Mouse (Mus musculus): ENCODE results near the gene Prpf39.

The Prpf39 gene

GRCm38 (mm10) chr12:65036190-65036870 is at the start of gene Prpf39:
Gene Prpf39 (plus strand): TSS chr12:65036333.
- peak; percentile 88 for DNase-seq (ENCODE audit: low read depth, low spot score)

- no peak for DNase-seq (ENCODE audit: low read depth, low spot score)
These were observed 28.4 kb upstream of the Prpf39 start for GRCm38 (mm10) chr12:65007725-65008124.

- DNase-seq (ENCODE audit: low read depth, low spot score): no peak
These were observed 13.3 kb upstream of the Prpf39 start for GRCm38 (mm10) chr12:65022842-65023241.

GRCm38 (mm10) chr12:65035839-65036189 is 319 bp upstream of the Prpf39 start:
- DNase-seq (ENCODE audit: low read depth, low spot score): no peak

- DNase-seq (ENCODE audit: low read depth, low spot score): peak; percentile 19
These were observed 886 bp downstream of the Prpf39 start for GRCm38 (mm10) chr12:65036892-65037545.

DNA sequence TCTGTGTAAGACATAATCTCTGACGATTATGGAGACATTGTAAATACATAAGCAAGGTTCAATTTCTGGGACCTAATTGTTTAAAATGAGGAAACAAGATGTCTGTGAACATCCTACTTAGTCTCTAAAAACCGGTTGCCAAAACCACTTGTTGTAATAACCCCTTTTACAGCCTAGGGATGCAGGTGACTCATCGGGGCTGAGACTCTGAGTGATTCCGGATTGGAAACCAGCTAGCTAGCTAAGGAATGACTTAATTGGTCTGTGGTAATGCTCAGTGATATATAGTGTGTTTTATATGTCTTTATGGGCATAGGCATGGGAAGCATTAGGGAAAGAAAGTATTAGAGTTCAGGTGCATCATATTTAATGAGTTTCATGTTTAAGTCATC is 1.4 kb downstream of the Prpf39 start:
- DNase-seq (ENCODE audit: low read depth, low spot score): no peak

DNA sequence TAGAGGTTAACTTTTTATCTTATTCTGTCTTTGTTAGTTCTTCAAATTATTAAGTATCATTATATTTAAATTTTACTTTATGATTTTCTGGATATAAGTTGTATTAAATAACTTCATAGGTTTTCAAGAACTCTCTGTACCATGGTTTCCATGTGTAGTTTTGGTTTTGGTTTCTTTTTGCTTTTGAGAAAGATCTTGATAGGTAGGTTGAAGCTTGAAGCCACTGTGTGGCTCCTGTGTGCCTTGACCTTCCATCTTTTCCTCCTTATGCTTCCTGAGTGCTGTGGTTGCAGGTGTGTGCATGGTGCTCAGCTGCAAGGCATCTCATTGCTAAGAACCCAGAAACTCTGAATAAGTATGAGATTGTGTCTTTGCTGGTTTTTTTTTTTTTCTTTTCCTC is 12.7 kb downstream of the Prpf39 start:
- DNase-seq (ENCODE audit: low read depth, low spot score): no peak

GRCm38 (mm10) chr12:65058203-65058602 is 22.1 kb downstream of the Prpf39 start:
- DNase-seq (ENCODE audit: low read depth, low spot score): no peak

DNA sequence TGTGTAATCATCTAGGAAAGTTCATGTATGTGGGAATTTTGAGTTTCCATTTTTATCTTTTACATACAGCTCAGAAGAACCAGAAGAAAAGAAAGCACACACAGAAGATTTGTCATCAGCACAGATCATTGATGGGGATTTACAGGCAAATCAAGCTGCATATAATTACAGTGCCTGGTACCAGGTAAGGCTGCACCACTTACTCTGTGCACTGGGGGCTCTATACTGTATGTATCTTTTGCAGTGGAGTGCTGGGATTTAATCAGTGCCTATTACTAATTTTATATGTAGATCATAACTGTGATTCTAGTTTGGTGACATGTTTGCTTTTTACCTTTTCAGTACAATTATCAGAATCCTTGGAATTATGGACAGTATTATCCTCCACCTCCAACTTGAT is 24.9 kb downstream of the Prpf39 start:
- no peak for DNase-seq (ENCODE audit: low read depth, low spot score)

DNA sequence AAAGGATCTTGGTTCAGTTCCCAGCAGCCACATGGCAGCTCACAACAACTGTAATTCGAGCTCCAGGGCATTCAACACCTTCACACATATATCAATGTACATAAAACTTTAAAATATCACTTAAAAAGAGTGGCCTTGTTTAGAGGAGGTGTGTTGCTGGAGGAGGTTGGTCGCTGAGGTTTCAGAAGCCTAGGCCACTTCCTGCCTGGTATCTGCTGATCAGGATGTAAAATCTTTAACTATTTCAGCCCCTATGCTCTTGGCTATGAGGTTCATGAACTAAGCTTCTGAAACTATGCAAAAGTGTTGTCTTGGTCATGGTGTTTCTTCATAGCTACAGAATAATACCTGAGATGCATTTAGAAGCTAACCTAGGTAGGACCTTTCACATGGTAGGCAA is 29.1 kb downstream of the Prpf39 start:
- no peak for DNase-seq (ENCODE audit: low read depth, low spot score)

DNA sequence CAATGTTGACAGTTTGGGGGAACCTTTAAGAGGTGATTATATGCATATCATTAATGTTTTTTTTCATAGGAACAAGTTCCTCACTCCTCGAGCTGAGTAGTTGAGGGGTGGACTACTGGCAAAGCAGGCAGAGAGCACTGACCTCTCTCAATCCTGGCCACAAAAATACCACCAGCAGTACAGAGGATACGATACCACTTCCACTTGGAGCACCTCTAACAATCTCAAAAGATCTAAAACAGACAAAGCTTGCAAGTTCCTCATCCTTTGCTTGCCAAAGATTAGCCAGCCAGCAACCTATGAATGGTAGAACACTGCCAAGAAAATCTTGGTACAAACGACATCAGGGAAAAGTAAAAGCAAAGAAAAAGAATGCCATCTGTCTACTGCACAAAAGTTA is 30.1 kb downstream of the Prpf39 start:
- DNase-seq (ENCODE audit: low read depth, low spot score): no peak

DNA sequence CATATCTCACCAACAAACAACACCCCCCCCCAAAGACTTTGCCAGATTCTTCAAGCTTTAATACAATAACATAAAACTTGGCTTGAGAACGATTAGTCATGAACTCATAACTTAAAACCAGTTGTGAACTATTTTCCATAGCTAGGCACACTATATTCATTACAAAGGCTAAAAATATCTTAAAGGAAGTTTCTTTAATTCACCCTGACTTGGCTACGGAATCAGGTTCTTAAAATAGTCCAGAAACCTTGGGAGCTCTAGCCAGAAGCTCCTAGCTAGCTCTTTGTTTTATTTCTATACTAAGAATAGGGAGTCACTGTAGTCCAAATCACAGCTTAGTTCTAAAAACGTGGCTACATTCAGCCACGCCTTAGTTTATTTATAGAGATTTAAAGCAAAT is 32.3 kb downstream of the Prpf39 start:
- no peak for DNase-seq (ENCODE audit: low read depth, low spot score)

- DNase-seq (ENCODE audit: low read depth, low spot score): peak; percentile 38
These were observed 36.9 kb downstream of the Prpf39 start for GRCm38 (mm10) chr12:65072911-65073610.

- peak; percentile 95 for DNase-seq (ENCODE audit: low read depth, low spot score)
These were observed 37.6 kb downstream of the Prpf39 start, which contains the start of gene Fkbp3 for GRCm38 (mm10) chr12:65073611-65074178. Gene Fkbp3 (minus strand): TSS chr12:65074007.

- DNase-seq (ENCODE audit: low read depth, low spot score): no peak
These were observed 38.5 kb downstream of the Prpf39 start for GRCm38 (mm10) chr12:65074651-65075050.

- DNase-seq (ENCODE audit: low read depth, low spot score): peak; percentile 89
These were observed 39.1 kb downstream of the Prpf39 start, which contains the start of gene Fancm for GRCm38 (mm10) chr12:65075085-65075732. Gene Fancm (plus strand): TSS chr12:65075603.

- no peak for DNase-seq (ENCODE audit: low read depth, low spot score)
These were observed 39.7 kb downstream of the Prpf39 start for GRCm38 (mm10) chr12:65075733-65076310.

DNA sequence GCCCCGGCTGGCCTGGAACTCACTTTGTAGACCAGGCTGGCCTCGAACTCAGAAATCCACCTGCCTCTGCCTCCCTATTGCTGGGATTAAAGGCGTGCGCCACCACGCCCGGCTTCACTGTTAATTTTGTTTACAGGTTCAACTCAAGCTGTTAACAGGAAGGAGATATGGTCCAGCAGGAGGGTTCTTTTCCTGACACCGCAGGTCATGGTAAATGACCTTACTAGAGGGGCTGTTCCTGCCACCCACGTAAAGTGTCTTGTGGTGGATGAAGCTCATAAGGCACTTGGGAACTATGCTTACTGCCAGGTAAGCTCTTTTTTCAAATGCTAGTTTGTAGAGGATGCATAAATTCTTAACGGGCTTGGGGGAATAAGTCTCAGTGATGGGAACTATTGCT is 40.8 kb downstream of the Prpf39 start:
- no peak for DNase-seq (ENCODE audit: low read depth, low spot score)

GRCm38 (mm10) chr12:65108746-65109145 is 72.6 kb downstream of the Prpf39 start:
- peak; percentile 56 for DNase-seq (ENCODE audit: low read depth, low spot score)

GRCm38 (mm10) chr12:65111503-65111902 is 75.4 kb downstream of the Prpf39 start:
- DNase-seq (ENCODE audit: low read depth, low spot score): no peak

DNA sequence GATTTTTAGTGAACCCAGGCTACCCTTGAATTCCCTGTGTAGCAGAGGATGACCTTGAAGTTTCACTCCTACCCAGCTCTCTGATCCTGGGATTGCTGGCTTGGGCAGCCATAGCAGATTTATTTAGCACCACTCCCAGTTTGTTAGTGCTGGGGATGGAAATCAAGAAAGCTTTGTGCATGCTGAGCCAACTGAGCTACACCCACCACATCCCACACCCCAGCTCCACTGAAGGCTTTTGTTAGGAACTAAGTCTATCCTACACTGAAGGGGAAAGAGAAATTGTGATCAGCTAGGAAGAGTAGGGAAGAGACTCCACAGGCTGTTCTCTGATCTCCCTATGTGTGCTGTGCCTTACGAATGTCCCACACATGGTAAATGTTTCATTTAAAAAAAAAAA is 76.7 kb downstream of the Prpf39 start:
- peak; percentile 83 for DNase-seq (ENCODE audit: low read depth, low spot score)

All from ES-CJ7 (cell line).